Mouse (Mus musculus): Measurements from ENCODE around the gene Lhpp.

- TF ChIP-seq CTCF (IDR thresholded peaks at IDR 0.05; ENCODE audit: low read depth) (no peak), EP300 (IDR thresholded peaks at IDR 0.05; ENCODE audit: low read depth) (no peak)
These were observed 128.4 kb downstream of the Lhpp start for GRCm38 (mm10) chr7:132738844-132739243.
